Mouse (Mus musculus) left cerebral cortex, postnatal 36 days (tissue): ENCODE results near the gene Pga5. TPM values are rescaled to one million over a fixed set of nuclear protein-coding genes. Genes with fewer than 3 reads are reported as not detected.

Source experiments
- DNase-seq, 2 experiments: peaks; one replicate each; pipeline ENCODE4 v3.0.0; 2021 to 2022; ENCODE audit warnings: low spot score in 2 of 2, mixed read lengths in 1 of 2
- intact Hi-C: fragments of 180-260 bp; cut with DNase I; formaldehyde crosslinking; loops from one replicate; pipeline ENCODE4 v1.15.1; 2025
- total RNA-seq, 2 experiments: library from RNA; stranded (reverse); gene quantifications; 2 replicates each; pipeline ENCODE4 v1.2.3; 2021

Gene Pga5
- not detected for total RNA-seq

DNA sequence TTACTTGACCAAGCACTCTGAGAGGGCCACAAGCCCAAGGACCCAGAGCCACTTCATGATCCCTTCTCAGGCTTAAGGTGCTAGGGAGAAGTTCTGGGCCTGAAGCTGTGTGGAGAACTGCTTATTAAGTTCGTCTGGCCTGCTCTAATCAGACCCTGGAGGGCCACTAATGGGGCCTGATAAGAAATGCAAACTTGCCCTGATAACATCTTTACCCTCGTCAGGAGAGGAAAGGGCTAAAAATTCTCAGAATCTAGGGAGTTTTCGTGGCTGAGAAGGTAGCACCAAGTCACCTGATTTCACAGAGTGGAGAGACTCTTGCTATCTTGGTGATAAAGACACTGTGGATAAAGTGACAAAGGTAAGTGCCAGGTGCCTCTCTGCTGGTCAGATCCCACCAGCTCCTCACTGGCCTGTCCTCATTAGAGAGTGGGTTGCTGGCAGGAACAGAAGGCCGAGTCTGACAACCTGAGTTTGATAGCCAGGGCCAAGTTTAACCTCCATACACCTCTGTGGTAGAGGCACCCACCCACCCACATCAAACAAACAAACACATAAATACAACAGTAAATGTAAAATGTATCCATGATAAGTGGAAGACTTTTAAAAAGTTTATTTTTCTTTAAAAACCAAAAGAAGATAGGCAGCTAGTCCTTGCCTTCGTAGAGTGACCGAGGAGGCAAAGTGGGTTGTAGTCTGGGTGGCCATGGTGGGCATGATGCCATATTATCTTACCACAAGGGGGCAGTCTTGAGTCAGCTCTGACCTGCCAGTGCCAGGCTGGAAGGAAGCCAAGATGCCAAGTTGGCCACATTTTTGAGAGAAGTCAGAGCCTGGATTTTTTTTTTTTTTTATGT, at the start of gene Pga5:
TSS of gene Pga5 (minus strand) at position 157 of the 857 bp plus-strand sequence.
- intact Hi-C loops: loop anchor here (1.0 to 5.0 kb wide), 2 partner anchors 31 to 279 kb away; no protein-coding TSS in a partner anchor
- DNase-seq: peak; percentile 62 to 78

DNA sequence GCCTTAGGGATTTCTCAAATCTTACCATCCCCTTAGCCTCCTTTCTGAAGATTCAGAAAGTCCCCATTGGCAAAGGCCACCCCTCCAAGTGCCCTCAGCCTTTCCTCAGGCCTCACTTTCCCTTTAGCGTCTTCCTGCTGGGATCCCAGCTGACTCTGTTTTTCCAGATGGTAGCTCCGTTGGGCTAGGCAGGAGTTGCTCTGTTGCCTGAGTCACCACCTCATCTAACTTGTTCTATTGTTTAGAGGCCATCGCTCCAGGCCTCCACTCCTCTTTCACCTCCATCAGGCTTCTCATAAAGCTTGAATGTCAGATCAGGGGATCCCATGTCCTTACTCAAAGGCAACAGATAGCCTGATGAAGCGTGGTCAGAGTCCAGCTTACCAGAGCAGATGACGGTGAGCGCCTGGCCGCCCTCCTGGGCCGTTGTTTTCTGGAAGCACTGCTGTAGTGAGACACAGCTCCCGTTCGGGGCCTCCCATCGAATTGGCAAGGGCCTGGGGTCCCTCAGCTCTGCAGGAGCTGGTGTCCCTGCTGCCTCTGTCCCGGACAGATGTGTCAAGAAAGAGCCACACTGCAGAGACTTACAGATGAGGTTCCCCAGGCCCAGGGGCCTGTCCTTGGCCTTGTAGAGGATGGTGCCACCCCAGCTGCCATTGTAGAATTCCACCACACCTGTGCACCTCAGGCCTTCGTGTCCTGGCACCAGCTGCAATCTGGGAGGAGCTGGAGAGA, 46.9 kb upstream of the Pga5 start:
- intact Hi-C loops: loop anchor here (10.0 kb wide), 1 partner anchor 90 kb away; no protein-coding TSS in a partner anchor

DNA sequence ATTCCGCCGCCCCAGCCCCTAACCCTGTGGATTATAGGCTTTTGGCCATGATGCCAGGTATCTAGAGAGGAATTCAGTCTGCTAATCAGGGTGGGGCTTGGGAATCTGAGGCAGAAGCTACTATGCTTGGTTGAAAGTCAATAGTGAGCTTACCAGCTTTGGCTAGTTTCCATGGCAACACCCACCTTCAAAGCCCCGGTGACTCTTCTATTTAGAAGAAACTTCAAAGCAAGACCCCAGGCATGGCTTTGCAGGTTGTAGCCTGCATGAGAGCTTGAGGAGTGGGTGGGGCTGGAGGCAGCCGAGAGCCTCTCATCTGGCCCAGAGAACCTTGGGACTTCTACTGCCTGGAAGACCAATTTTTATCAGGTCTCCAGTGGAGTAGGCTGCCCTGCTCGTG, 45.8 kb upstream of the Pga5 start:
- intact Hi-C loops: loop anchor here (10.0 kb wide), 1 partner anchor 91 kb away; no protein-coding TSS in a partner anchor

More for the DNA sequence above, 46.9 kb upstream of the Pga5 start:
- DNase-seq: no peak

DNA sequence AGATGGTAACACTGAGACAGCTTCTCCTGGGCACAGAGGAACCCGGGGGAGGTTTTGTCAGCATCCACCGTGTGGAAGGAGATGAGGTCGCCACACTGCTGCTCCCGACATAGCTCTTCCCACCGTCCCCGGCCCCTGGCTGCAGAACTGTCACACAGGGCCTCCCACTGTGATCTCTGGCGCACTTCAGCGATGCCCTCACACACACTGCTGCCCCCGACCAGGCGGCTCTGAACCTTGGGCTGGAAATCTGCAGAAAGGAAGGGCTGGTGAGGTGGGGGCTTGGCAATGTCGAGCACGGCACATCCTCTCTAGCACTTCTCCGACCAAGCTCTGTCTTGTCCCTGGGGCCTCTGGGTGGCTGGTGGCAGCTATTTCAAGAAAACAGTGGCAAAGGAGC, 45.2 kb upstream of the Pga5 start:
- DNase-seq: no peak
- intact Hi-C loops: loop anchor here (10.0 kb wide), 1 partner anchor 92 kb away; no protein-coding TSS in a partner anchor

More for the DNA sequence above, 45.8 kb upstream of the Pga5 start:
- no peak for DNase-seq

DNA sequence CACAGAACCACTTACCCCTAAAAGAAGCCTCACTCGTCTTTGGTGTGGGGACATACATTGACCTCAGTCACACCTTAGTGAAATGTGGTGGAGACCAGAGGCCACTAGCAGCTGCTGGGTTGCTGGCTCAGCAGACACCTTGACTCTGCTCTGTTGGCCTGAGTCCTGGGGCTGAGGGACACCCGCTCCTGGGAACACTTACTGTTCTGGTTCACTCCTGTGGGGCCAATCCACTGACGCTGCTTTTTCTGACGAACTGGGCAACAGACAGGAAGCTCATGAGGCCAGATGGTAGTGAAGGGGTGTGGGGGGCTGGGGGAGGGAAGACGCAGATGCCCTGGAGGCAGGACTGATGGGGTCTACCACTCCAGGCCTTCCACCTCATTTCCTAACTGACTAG, 43.2 kb upstream of the Pga5 start:
- DNase-seq: no peak
- intact Hi-C loops: loop anchor here (10.0 kb wide), 1 partner anchor 94 kb away; no protein-coding TSS in a partner anchor

DNA sequence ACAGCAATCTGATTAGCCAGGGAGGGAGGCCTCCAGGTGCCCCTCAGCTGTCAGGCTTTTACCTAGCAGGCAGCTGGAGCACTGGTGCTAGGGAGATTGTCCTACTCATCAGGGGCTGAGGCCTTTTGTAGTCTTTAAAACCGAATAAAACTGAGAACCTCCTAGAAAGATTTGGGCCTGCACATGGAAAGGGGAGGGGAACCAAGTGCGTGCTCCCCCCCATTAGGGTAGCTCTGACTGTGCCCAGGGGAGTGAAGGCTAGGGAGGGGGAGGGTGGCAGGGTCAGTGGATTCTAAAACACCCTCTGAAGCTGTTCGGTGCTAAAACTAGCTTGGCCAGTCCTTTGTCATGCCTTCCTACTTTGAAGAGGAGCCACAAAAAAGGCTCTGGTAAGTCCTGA, 42.7 kb upstream of the Pga5 start:
- DNase-seq: no peak
- intact Hi-C loops: loop anchor here (10.0 kb wide), 1 partner anchor 94 kb away; no protein-coding TSS in a partner anchor

DNA sequence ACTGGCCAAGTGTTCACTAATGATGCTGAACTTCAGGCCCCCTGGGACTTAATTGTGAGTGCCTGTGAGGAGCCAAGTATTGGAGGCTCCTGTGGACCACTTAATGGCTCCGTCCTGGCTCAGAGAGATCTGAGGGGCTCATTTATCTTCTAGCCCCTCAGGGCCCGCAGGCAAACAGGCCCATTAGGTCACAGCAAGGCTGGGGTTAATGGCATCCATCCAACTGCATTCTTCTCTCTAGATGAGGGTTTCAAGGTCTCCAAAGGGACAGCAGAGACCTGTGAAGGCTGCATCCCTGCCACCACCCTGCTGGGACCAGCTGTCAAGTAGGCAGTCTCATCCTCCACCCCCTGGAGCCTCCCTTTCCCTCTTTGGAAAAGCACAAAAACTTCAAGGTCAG, 41.9 kb upstream of the Pga5 start:
- intact Hi-C loops: loop anchor here (10.0 kb wide), 2 partner anchors 95 to 115 kb away; partner anchors contain the start of genes Cd6 and Slc15a3

DNA sequence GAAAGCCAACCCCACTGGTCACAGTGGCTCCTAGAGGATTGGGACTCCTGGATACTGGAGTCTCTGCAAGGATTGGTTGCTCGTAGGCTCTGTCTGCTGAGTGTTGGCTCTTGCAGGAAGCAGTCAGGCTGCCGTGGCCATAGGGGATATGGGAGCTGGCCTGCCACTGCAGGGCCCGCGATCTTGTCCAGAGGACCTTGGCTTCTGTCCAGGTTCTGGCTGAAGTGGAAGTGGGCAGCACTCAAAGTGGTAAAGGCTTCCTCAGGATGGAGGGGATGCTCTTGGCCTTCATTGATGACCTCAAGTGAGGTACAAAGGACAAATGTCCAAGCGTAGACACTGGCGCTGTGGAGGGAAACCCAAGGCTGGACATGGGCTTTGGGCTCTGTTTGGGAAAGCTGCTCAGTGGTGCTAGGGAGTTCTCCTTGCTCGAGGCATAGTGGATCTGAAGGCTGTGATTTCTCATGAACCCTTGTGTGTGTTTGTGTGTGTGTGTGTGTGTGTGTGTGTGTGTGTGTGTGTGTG, 40.4 kb upstream of the Pga5 start:
- intact Hi-C loops: loop anchor here (10.0 kb wide), 1 partner anchor 116 kb away; the partner anchor contains the start of genes Cd6 and Slc15a3
- no peak for DNase-seq

More for the DNA sequence above, 41.9 kb upstream of the Pga5 start:
- DNase-seq: no peak

DNA sequence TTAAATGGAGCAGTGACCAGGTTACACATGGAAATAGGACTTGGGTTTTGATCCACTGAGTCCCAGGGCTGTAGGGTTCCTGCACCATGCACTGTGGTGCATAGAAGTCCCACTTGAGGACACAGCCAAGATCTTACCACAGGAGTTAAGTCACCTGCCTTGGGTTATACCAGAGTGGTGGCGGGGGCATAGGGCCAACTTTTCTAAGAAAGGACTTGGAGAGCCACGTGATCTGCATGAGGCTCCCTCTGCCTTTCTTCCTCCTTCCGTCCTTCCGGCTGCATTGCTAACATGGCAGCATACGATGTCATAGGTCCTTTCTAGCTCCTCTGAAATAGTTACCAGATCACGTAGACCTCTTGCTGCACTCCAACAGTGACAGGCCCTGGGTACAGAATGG, 37.6 kb upstream of the Pga5 start:
- intact Hi-C loops: loop anchor here (10.0 kb wide), 1 partner anchor 119 kb away; the partner anchor contains the start of genes Cd6 and Slc15a3
- no peak for DNase-seq

DNA sequence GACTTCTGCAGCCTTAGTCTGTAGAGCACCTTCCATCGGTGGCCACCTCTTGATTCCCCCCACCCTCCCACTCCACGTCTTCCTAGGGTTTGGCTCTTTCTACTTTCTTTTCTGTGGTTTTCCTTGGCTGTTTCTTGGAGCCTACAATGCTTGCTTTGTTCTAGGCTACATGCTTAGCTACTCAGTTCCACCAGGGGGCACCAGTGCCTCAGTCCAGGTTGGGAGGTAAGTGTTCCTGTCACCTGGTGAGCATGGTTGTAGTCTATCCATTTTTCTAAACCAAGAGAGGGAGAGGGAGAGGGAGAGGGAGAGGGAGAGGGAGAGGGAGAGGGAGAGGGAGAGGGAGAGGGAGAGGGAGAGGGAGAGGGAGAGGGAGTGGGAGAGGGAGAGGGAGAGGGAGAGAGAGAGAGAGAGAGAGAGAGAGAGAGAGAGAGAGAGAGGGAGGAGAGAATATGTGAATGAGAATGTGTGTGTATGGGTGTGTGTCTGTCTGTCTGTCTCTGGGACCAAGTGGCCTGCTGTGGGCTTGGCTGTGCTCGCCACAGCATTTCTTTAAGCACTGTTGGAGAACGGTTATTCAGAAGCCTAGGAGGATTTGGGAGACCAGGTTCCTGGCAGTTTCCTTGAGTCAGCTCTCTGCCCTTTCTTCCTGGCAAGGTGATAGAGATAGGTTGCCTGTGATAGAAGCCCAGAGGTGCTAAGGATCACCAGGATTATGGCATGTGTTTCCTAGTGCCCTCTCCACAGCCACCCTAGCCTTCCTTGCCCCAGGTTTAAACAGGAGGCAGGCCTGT, 37.0 kb upstream of the Pga5 start:
- DNase-seq: peak; percentile 80 to 82
- intact Hi-C loops: loop anchor here (5.0 to 10.0 kb wide), 2 partner anchors 120 to 152 kb away; partner anchors contain the start of genes Cd6, Slc15a3 and Tmem132a

DNA sequence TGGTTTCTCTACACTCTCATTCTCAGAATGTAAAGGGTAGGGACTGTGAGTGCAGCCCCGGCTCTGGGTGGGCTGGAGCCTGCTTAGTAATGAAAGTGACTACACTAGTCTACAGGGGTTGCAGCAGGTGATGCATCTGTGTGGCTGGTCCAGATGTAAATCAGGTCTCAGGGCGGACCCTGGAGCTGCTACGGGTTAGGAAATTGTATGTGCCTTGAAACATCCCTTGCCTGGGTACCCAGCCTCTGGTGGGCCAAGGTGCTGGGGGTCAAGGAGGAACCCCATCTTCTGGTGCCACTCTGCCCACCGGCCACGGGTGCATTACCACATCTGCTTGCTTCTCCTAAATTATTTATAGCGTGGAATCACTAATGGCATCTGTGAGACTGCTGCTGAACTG, 36.3 kb upstream of the Pga5 start:
- no peak for DNase-seq
- intact Hi-C loops: loop anchor here (5.0 to 10.0 kb wide), 2 partner anchors 121 to 153 kb away; partner anchors contain the start of genes Cd6, Slc15a3 and Tmem132a

DNA sequence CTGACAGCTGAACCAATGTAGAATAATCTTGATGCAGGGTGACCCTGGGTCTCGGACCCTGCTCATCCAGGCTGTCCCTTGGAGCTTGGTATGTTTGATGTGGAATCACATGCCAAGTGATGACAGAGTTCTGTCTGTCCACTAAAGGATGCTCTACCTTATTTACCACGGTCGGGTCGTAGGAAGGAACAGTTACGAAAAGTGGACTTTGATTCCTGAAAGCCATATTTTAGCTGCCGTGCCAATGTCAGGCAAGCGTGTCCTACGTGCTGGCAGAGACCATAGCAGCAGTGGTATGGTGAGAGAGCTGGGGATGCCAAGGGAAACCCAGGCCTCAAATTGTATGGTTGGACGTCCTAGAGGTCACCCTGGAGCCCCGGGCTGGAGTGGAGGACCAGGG, 35.7 kb upstream of the Pga5 start:
- intact Hi-C loops: loop anchor here (5.0 to 10.0 kb wide), 2 partner anchors 121 to 154 kb away; partner anchors contain the start of genes Cd6, Slc15a3 and Tmem132a
- DNase-seq: no peak

DNA sequence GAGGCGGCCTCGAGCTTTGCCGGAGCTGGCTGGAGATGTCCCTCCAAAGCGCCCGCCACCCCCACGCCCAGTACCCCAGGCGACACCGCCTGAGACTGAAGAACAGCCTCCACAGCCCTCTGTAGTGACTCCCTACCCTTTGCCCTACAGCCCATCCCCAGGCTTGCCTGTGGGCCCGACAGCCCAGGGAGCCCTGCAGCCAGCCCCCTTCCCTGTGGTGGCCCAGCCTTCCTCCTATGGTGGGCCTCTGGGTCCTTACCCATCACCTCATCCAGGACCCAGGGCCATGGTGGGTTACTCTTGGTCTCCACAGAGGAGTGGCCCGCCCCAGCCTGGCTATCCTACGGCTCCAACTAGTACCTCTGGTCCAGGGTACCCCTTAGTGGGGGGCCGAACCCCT, 34.8 kb upstream of the Pga5 start:
- no peak for DNase-seq
- intact Hi-C loops: loop anchor here (5.0 to 10.0 kb wide), 2 partner anchors 122 to 155 kb away; partner anchors contain the start of genes Cd6, Slc15a3 and Tmem132a

DNA sequence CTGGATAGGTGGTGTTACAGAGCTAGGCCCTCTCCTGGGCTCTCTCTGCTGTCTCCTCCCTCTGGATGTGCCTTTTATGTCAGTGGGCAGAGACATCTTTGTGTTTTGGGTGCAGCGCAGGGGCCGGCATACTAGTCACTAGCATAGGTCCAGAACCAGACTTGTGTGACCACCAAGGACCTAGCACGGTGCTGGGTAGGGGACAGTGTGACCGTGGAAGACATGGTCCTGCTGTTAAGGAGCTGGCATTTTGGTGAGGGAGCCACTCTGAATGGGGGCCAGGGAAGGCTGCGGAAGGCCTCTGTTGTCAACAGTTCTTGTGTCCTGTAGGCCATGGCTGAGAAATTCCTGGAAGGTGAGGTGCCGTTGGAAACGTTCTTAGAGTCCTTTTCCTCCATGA, 34.3 kb upstream of the Pga5 start:
- intact Hi-C loops: loop anchor here (5.0 to 10.0 kb wide), 2 partner anchors 123 to 155 kb away; partner anchors contain the start of genes Cd6, Slc15a3 and Tmem132a

DNA sequence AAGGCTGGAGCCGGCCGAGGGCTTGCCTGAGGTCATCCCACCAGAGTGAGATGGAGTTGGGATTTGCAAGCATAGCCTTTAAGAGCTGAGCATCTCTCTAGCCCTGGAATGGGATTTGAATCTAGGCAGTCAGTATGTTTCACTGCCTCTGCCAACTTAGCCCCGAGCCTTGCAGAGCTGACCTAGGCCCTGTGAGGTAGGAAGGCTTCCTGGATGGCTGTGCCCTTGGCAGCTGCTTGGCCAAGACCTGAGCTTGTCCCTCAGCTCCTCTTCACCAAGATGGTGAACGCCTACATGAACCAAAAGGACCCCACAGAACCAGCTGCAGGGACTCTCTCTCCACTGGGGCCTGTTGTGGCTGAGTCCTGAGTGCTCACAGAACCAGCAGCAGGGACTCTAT, 32.9 kb upstream of the Pga5 start:
- intact Hi-C loops: loop anchor here (5.0 to 10.0 kb wide), 2 partner anchors 124 to 157 kb away; partner anchors contain the start of genes Cd6, Slc15a3 and Tmem132a
- DNase-seq: no peak

More for the DNA sequence above, 34.3 kb upstream of the Pga5 start:
- no peak for DNase-seq

DNA sequence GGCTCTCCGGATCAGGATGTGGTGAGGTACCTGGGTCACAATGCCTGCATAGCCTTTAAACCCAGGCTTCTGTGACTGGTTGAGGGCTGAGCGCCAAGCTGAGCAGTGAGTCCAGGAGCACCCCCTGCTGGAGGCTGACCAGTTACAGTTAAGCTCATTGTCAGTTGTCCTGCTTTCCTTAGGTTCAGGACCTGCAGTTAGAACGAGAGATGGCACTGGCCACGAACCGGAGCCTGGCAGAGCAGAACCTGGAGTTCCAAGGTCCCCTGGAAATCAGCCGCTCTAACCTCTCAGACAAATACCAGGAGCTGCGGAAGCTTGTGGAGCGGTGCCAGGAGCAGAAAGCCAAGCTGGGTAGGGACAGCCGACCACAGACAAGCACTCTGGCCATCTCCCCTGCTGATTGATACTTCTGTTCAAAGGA, 32.2 kb upstream of the Pga5 start:
- intact Hi-C loops: loop anchor here (5.0 to 10.0 kb wide), 2 partner anchors 125 to 157 kb away; partner anchors contain the start of genes Cd6, Slc15a3 and Tmem132a
- peak; percentile 55 to 68 for DNase-seq

DNA sequence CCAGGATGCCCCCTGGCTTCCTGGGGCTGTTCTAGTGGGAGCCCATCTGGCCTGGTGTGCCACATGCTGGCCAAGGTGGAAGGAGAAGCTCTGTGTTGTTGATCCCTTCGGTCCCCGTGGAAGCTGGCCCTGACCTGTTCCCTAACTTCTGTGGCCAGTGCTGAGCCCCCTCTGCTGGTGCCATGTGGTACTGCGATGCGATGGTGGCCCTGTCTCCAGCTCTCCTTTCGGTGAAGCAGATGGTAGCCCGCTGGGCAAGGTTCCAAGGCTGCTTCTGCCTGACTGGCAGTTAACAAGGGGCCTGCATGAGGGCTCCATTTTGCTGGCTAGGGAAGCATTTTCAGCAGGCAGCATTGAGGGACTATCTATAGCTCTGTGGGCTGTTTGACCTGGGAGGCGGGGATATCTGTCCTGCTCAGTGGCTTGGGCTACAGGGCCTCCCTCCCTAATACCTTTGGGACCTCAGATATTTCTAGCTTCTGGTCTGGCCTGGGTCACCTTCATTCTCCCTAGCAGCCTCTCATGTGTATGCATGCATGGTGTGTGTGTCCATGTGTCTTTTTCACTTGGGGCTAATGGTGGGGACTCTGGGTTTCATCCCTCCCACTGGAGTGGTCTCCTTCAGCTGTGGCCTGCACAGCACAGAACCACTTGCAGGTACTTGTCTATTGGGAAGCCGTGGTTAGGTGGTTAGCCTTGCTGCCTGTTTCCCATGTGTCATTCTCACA, 31.7 kb upstream of the Pga5 start:
- intact Hi-C loops: loop anchor here (1.0 to 10.0 kb wide), 3 partner anchors 31 to 158 kb away; partner anchors contain the start of genes Cd6, Pga5, Slc15a3 and Tmem132a
- DNase-seq: peak; percentile 94 to 97
